Mouse (Mus musculus): ENCODE data around the gene Vdr. TPM values are rescaled to one million over a fixed set of nuclear protein-coding genes. Genes with fewer than 3 reads are reported as not detected.

Vdr gene
- polyA plus RNA-seq, 1 experiment from 2014 or later = 1.2 TPM

GRCm38 (mm10) chr15:97865988-97866387 is 44.4 kb downstream of the Vdr start:
- ATAC-seq (replicated peaks; ENCODE audit: low FRiP score) (no peak), DNase-seq (ENCODE audit: low spot score) (no peak)
- no peak overlapping the region for H3K4me2 ChIP-seq
- no peak overlapping the region for H3K9ac ChIP-seq (ENCODE audit: low read depth, low read length)
- no peak overlapping the region for H3K4me3 ChIP-seq (ENCODE audit: low read depth, low read length)
- WGBS = 93% methylated on average over 2 of the region's 2 CpGs
- H3K36me3 ChIP-seq (ENCODE audit: control insufficient read depth, insufficient read depth, low read length) = no peaks in the 10 kb centered on the region
- H3K27me3 ChIP-seq (replicated peaks; ENCODE audit: control insufficient read depth, insufficient read depth, low read length) = no peaks in the 10 kb centered on the region
- peaks cover 21% of the 10 kb centered on the region for H3K4me1 ChIP-seq (replicated peaks; ENCODE audit: control insufficient read depth, insufficient read depth, low read length)
- H3K9me3 ChIP-seq (ENCODE audit: control insufficient read depth, low read length) = peaks cover 8% of the 10 kb centered on the region; the same call in 1 of the 2 replicates
- no peak overlapping the region for H3K27ac ChIP-seq (ENCODE audit: low read depth, low read length)

- H3K27ac ChIP-seq (ENCODE audit: low read depth, low read length) = peak overlapping the region; percentile 79
- DNase-seq (ENCODE audit: low spot score) = no peak
- no peaks in the 10 kb centered on the region for H3K27me3 ChIP-seq (replicated peaks; ENCODE audit: control insufficient read depth, insufficient read depth, low read length)
- no peak overlapping the region for H3K4me2 ChIP-seq
- no peaks in the 10 kb centered on the region for H3K36me3 ChIP-seq (ENCODE audit: control insufficient read depth, insufficient read depth, low read length)
- H3K4me1 ChIP-seq (replicated peaks; ENCODE audit: control insufficient read depth, insufficient read depth, low read length) = peaks cover 21% of the 10 kb centered on the region
- peak overlapping the region; percentile 26 for H3K9ac ChIP-seq (ENCODE audit: low read depth, low read length)
- ATAC-seq (replicated peaks; ENCODE audit: low FRiP score) = peak; percentile 80
- 20% methylated on average over 6 of the region's 6 CpGs for WGBS
- H3K9me3 ChIP-seq (ENCODE audit: control insufficient read depth, low read length) = peaks cover 8% of the 10 kb centered on the region; the same call in 1 of the 2 replicates
- H3K4me3 ChIP-seq (ENCODE audit: low read depth, low read length) = no peak overlapping the region
Observed at GRCm38 (mm10) chr15:97865175-97865574, 45.3 kb downstream of the Vdr start.

GRCm38 (mm10) chr15:97864361-97865045 is 45.9 kb downstream of the Vdr start:
- Histone ChIP-seq H3K4me1 (replicated peaks; ENCODE audit: control insufficient read depth, insufficient read depth, low read length) (peaks cover 21% of the 10 kb centered on the region), H3K27ac (ENCODE audit: low read depth, low read length) (peak overlapping the region; percentile 79), H3K27me3 (replicated peaks; ENCODE audit: control insufficient read depth, insufficient read depth, low read length) (no peaks in the 10 kb centered on the region), H3K9me3 (ENCODE audit: control insufficient read depth, low read length) (peaks cover 8% of the 10 kb centered on the region; the same call in 1 of the 2 replicates), H3K9ac (ENCODE audit: low read depth, low read length) (peak overlapping the region; percentile 26), H3K4me3 (ENCODE audit: low read depth, low read length) (no peak overlapping the region), H3K36me3 (ENCODE audit: control insufficient read depth, insufficient read depth, low read length) (no peaks in the 10 kb centered on the region), H3K4me2 (no peak overlapping the region)
- ATAC-seq (replicated peaks; ENCODE audit: low FRiP score) (no peak; the same call in 1 of the 2 replicates), DNase-seq (ENCODE audit: low spot score) (no peak)
- 67% methylated on average over 8 of the region's 8 CpGs for WGBS

- Histone ChIP-seq H3K27ac (ENCODE audit: low read depth, low read length) (no peak overlapping the region), H3K4me3 (ENCODE audit: low read depth, low read length) (no peak overlapping the region), H3K36me3 (ENCODE audit: control insufficient read depth, insufficient read depth, low read length) (no peaks in the 10 kb centered on the region), H3K9me3 (ENCODE audit: control insufficient read depth, low read length) (peaks cover 8% of the 10 kb centered on the region; the same call in 1 of the 2 replicates), H3K4me2 (no peak overlapping the region), H3K4me1 (replicated peaks; ENCODE audit: control insufficient read depth, insufficient read depth, low read length) (peaks cover 21% of the 10 kb centered on the region), H3K27me3 (replicated peaks; ENCODE audit: control insufficient read depth, insufficient read depth, low read length) (no peaks in the 10 kb centered on the region), H3K9ac (ENCODE audit: low read depth, low read length) (no peak overlapping the region)
- WGBS = 79% methylated on average over 18 of the region's 18 CpGs
- ATAC-seq (replicated peaks; ENCODE audit: low FRiP score) = no peak
- no peak for DNase-seq (ENCODE audit: low spot score)
Observed at GRCm38 (mm10) chr15:97863494-97863881, 46.9 kb downstream of the Vdr start.

- peaks cover 21% of the 10 kb centered on the region for H3K4me1 ChIP-seq (replicated peaks; ENCODE audit: control insufficient read depth, insufficient read depth, low read length)
- H3K27ac ChIP-seq (ENCODE audit: low read depth, low read length) = no peak overlapping the region
- H3K4me2 ChIP-seq = no peak overlapping the region
- no peak overlapping the region for H3K9ac ChIP-seq (ENCODE audit: low read depth, low read length)
- peaks cover 8% of the 10 kb centered on the region; the same call in 1 of the 2 replicates for H3K9me3 ChIP-seq (ENCODE audit: control insufficient read depth, low read length)
- no peak overlapping the region for H3K4me3 ChIP-seq (ENCODE audit: low read depth, low read length)
- no peak for ATAC-seq (replicated peaks; ENCODE audit: low FRiP score)
- WGBS = 43% methylated on average over 14 of the region's 14 CpGs
- no peaks in the 10 kb centered on the region for H3K27me3 ChIP-seq (replicated peaks; ENCODE audit: control insufficient read depth, insufficient read depth, low read length)
- no peak for DNase-seq (ENCODE audit: low spot score)
- no peaks in the 10 kb centered on the region for H3K36me3 ChIP-seq (ENCODE audit: control insufficient read depth, insufficient read depth, low read length)
Observed at GRCm38 (mm10) chr15:97862881-97863493, 47.4 kb downstream of the Vdr start.

- Histone ChIP-seq H3K9me3 (ENCODE audit: control insufficient read depth, low read length) (no peaks in the 10 kb centered on the region), H3K36me3 (ENCODE audit: control insufficient read depth, insufficient read depth, low read length) (no peaks in the 10 kb centered on the region), H3K9ac (ENCODE audit: low read depth, low read length) (no peak overlapping the region), H3K4me1 (replicated peaks; ENCODE audit: control insufficient read depth, insufficient read depth, low read length) (peaks cover 21% of the 10 kb centered on the region), H3K4me3 (ENCODE audit: low read depth, low read length) (no peak overlapping the region), H3K4me2 (no peak overlapping the region), H3K27ac (ENCODE audit: low read depth, low read length) (no peak overlapping the region), H3K27me3 (replicated peaks; ENCODE audit: control insufficient read depth, insufficient read depth, low read length) (no peaks in the 10 kb centered on the region)
- 77% methylated on average over 3 of the region's 3 CpGs for WGBS
- no peak for ATAC-seq (replicated peaks; ENCODE audit: low FRiP score)
- no peak for DNase-seq (ENCODE audit: low spot score)
Observed at GRCm38 (mm10) chr15:97860353-97860752, 50.1 kb downstream of the Vdr start.

- no peaks in the 10 kb centered on the region for H3K9me3 ChIP-seq (ENCODE audit: control insufficient read depth, low read length)
- no peaks in the 10 kb centered on the region for H3K27me3 ChIP-seq (replicated peaks; ENCODE audit: control insufficient read depth, insufficient read depth, low read length)
- DNase-seq (ENCODE audit: low spot score) = no peak
- H3K4me2 ChIP-seq = no peak overlapping the region
- no peak overlapping the region for H3K4me3 ChIP-seq (ENCODE audit: low read depth, low read length)
- 79% methylated on average over 4 of the region's 4 CpGs for WGBS
- no peaks in the 10 kb centered on the region for H3K36me3 ChIP-seq (ENCODE audit: control insufficient read depth, insufficient read depth, low read length)
- H3K27ac ChIP-seq (ENCODE audit: low read depth, low read length) = no peak overlapping the region
- peaks cover 7% of the 10 kb centered on the region; the same call in 1 of the 2 replicates for H3K4me1 ChIP-seq (replicated peaks; ENCODE audit: control insufficient read depth, insufficient read depth, low read length)
- no peak for ATAC-seq (replicated peaks; ENCODE audit: low FRiP score)
- H3K9ac ChIP-seq (ENCODE audit: low read depth, low read length) = no peak overlapping the region
Observed at GRCm38 (mm10) chr15:97858431-97858830, 52.0 kb downstream of the Vdr start.

- Histone ChIP-seq H3K36me3 (ENCODE audit: control insufficient read depth, insufficient read depth, low read length) (no peaks in the 10 kb centered on the region), H3K27ac (ENCODE audit: low read depth, low read length) (no peak overlapping the region), H3K9me3 (ENCODE audit: control insufficient read depth, low read length) (no peaks in the 10 kb centered on the region), H3K9ac (ENCODE audit: low read depth, low read length) (no peak overlapping the region), H3K4me3 (ENCODE audit: low read depth, low read length) (no peak overlapping the region), H3K4me1 (replicated peaks; ENCODE audit: control insufficient read depth, insufficient read depth, low read length) (peaks cover 3% of the 10 kb centered on the region; the same call in 1 of the 2 replicates), H3K27me3 (replicated peaks; ENCODE audit: control insufficient read depth, insufficient read depth, low read length) (no peaks in the 10 kb centered on the region), H3K4me2 (no peak overlapping the region)
- DNase-seq (ENCODE audit: low spot score) = no peak
- 55% methylated on average over 6 of the region's 6 CpGs for WGBS
- ATAC-seq (replicated peaks; ENCODE audit: low FRiP score) = no peak
Observed at GRCm38 (mm10) chr15:97854551-97854950, 55.9 kb downstream of the Vdr start.

GRCm38 (mm10) chr15:97854059-97854458 is 56.4 kb downstream of the Vdr start:
- Histone ChIP-seq H3K27ac (ENCODE audit: low read depth, low read length) (no peak overlapping the region), H3K9me3 (ENCODE audit: control insufficient read depth, low read length) (no peaks in the 10 kb centered on the region), H3K4me1 (replicated peaks; ENCODE audit: control insufficient read depth, insufficient read depth, low read length) (peaks cover 3% of the 10 kb centered on the region; the same call in 1 of the 2 replicates), H3K27me3 (replicated peaks; ENCODE audit: control insufficient read depth, insufficient read depth, low read length) (no peaks in the 10 kb centered on the region), H3K36me3 (ENCODE audit: control insufficient read depth, insufficient read depth, low read length) (no peaks in the 10 kb centered on the region), H3K4me2 (no peak overlapping the region), H3K9ac (ENCODE audit: low read depth, low read length) (no peak overlapping the region), H3K4me3 (ENCODE audit: low read depth, low read length) (no peak overlapping the region)
- DNase-seq (ENCODE audit: low spot score) (no peak), ATAC-seq (replicated peaks; ENCODE audit: low FRiP score) (no peak)
- whole genome bisulfite sequencing = 42% methylated on average over 8 of the region's 8 CpGs

All from liver, embryonic 11.5 days (tissue).